Mouse (Mus musculus) limb, embryonic 15.5 days (tissue): ENCODE measurements around the gene Arhgap11a. TPM values are rescaled to one million over a fixed set of nuclear protein-coding genes. Genes with fewer than 3 reads are reported as not detected.

Experiments
- ATAC-seq: fragments of 200-750 bp; cut with Nextera tagmentation; 2 replicates; pipeline ENCODE4 v1.8.0; 2017; ENCODE audit warnings: low read depth, moderate TSS enrichment; ENCODE audit not compliant: insufficient number of reproducible peaks, low FRiP score, low TSS enrichment
- H3K27ac ChIP-seq: fragments of 300-500 bp; sonication (generic); 2 replicates; pipeline ENCODE4 v1.5.1; 2015; ENCODE audit warnings: moderate library complexity, mild to moderate bottlenecking, inconsistent platforms
- H3K27me3 ChIP-seq: fragments of 300-500 bp; sonication (generic); 2 replicates; pipeline ENCODE4 v1.6.1; 2015; ENCODE audit warnings: inconsistent platforms
- H3K36me3 ChIP-seq: fragments of 300-500 bp; sonication (generic); 2 replicates; pipeline ENCODE4 v1.6.1; 2015; ENCODE audit warnings: inconsistent platforms
- H3K4me1 ChIP-seq: fragments of 300-500 bp; sonication (generic); 2 replicates; pipeline ENCODE4 v1.6.1; 2015; ENCODE audit warnings: inconsistent platforms
- H3K4me2 ChIP-seq: fragments of 300-500 bp; sonication (generic); 2 replicates; pipeline ENCODE4 v1.6.1; 2015; ENCODE audit warnings: mild to moderate bottlenecking, inconsistent platforms
- H3K4me3 ChIP-seq: fragments of 300-500 bp; sonication (generic); 2 replicates; pipeline ENCODE4 v1.5.1; 2015; ENCODE audit warnings: mild to moderate bottlenecking, inconsistent platforms
- H3K9ac ChIP-seq: fragments of 300-500 bp; sonication (generic); 2 replicates; pipeline ENCODE4 v1.6.1; 2015; ENCODE audit warnings: inconsistent platforms
- H3K9me3 ChIP-seq: fragments of 300-500 bp; sonication (generic); 2 replicates; pipeline ENCODE4 v1.6.1; 2016; ENCODE audit warnings: inconsistent platforms
- WGBS: fragments of 180-500 bp; shearing (Covaris S2); methylation state at CpG from one replicate; pipeline ENCODE4 v1.1.7; 2015; 5-methylcytosine and 5-hydroxymethylcytosine counted together
- polyA plus RNA-seq: library from polyadenylated mRNA; unstranded; fragments of >200 nt; fragmentation: Nextera tagmentation; extraction: Ambion mirVana; gene quantifications from 2 replicates; pipeline ENCODE4 v1.2.1, GENCODE M21; 2015

Arhgap11a gene
- 19.0 and 20.1 TPM in 2 replicates for polyA plus RNA-seq

DNA sequence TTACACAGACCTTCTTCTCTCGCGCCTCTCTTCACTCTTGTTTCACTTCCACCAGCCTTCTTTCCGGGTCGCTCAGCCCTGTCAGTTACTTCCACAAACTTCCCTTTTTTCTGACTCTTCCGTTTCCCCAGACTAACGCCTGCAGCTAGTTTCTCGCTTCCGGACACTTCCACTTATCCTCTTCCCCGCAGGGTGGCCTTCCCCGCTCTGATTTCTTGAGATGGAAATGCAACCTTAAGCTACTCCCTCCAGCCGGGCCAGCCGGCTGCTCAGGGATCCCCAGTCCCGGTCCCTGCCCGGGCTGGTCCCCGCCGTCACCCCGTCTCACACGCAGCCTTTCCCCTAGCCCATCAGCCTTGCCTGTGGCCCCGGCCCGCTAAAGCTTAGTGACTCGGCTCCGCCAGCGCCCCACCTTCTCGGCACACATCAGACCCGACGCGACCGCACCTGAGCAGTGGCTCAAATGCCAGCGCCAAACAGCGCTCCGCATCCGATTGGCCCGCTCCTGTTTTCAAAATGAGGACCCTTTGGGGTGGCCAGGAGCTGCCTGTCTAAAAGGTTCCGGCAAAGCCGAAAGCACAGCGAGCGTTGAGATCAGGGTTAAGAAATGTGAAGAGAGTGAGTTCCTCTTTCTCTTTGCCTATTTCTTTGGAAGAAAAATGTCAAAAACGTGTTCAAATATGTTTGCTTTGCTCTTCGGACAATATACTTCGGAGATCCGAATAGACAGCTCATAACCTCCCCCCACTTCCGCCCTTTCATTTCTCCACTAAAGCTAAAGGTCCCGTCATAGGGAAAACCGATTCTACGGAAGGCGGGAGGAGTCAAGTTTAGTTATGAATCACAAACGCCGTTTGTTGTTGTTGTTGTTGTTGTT, at the start of gene Arhgap11a:
Arhgap11a (minus strand) TSS at position 417 of the 877 bp plus-strand sequence.
- H3K4me1 ChIP-seq = peaks cover 23% of the 10 kb centered on the region
- under 1% methylated on average over 48 of the region's 48 CpGs for WGBS
- H3K4me3 ChIP-seq = peak within 1 kb of the TSS; percentile 76
- peak within 1 kb of the TSS; percentile 78 for H3K4me2 ChIP-seq
- peaks cover 15% of the 10 kb centered on the region for H3K36me3 ChIP-seq
- peak within 1 kb of the TSS; percentile 56 for H3K9ac ChIP-seq
- H3K27ac ChIP-seq = peak within 1 kb of the TSS; percentile 79
- H3K27me3 ChIP-seq = no peaks in the 10 kb centered on the region
- H3K9me3 ChIP-seq = no peaks in the 10 kb centered on the region
- ATAC-seq = peak; percentile 97

- no peak overlapping the region for H3K4me2 ChIP-seq
- H3K4me3 ChIP-seq = no peak overlapping the region
- WGBS = 79% methylated on average over 10 of the region's 12 CpGs
- no peaks in the 10 kb centered on the region for H3K27me3 ChIP-seq
- H3K9me3 ChIP-seq = no peaks in the 10 kb centered on the region
- H3K9ac ChIP-seq = no peak overlapping the region
- H3K4me1 ChIP-seq = no peaks in the 10 kb centered on the region
- no peaks in the 10 kb centered on the region for H3K36me3 ChIP-seq
- no peak overlapping the region for H3K27ac ChIP-seq
- ATAC-seq = no peak
Measured at GRCm38 (mm10) chr2:113893385-113894122, 45.1 kb upstream of the Arhgap11a start.

DNA sequence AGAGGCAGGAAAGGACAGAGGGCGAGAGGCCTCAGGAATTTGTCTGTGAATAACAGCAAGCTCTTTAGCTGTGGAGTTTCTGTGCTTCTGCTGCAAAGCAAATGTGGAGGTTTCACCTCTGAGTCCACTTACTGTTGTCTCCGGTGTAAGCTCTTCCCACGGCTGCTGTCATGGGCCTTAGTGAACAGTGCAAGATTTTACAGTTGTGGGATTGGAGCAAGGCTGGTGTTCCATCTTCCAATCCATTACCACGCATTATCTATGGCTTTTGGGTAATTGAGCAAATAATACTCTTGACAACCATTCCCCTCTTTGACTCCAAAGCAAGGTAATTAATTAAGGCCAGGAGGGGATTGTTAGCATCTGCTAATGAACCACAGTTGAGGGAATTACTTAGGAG, 38.7 kb upstream of the Arhgap11a start:
- H3K9me3 ChIP-seq = no peaks in the 10 kb centered on the region
- H3K27ac ChIP-seq = no peak overlapping the region
- H3K4me3 ChIP-seq = no peak overlapping the region
- H3K36me3 ChIP-seq = no peaks in the 10 kb centered on the region
- H3K9ac ChIP-seq = no peak overlapping the region
- no peaks in the 10 kb centered on the region for H3K27me3 ChIP-seq
- no peaks in the 10 kb centered on the region for H3K4me1 ChIP-seq
- no peak for ATAC-seq
- H3K4me2 ChIP-seq = no peak overlapping the region
- 78% methylated on average over 4 of the region's 4 CpGs for WGBS

DNA sequence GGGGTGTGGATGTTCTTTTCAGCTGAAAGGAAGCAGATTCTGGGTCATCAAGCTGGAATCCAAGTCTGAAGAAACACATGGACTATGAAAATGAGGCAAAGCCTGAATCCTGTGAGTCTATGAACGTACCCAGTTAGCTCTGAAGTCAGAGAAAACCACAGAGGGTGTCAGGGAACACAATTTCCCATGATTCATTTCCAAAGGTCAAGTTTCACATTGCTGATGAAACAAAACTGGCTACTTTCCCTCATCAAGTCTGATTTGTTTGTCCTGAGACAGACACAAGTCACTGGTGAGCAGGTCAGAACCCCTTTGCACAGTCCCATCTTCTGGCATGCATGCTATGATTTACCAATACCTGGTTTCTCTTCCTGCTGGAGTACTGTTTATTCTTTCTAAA, 37.6 kb upstream of the Arhgap11a start:
- H3K4me1 ChIP-seq = no peaks in the 10 kb centered on the region
- no peak overlapping the region for H3K27ac ChIP-seq
- no peaks in the 10 kb centered on the region for H3K27me3 ChIP-seq
- WGBS = 64% methylated on average over 1 of the region's 1 CpGs
- no peak overlapping the region for H3K4me3 ChIP-seq
- ATAC-seq = no peak
- H3K36me3 ChIP-seq = no peaks in the 10 kb centered on the region
- H3K9ac ChIP-seq = no peak overlapping the region
- H3K9me3 ChIP-seq = no peaks in the 10 kb centered on the region
- H3K4me2 ChIP-seq = no peak overlapping the region

DNA sequence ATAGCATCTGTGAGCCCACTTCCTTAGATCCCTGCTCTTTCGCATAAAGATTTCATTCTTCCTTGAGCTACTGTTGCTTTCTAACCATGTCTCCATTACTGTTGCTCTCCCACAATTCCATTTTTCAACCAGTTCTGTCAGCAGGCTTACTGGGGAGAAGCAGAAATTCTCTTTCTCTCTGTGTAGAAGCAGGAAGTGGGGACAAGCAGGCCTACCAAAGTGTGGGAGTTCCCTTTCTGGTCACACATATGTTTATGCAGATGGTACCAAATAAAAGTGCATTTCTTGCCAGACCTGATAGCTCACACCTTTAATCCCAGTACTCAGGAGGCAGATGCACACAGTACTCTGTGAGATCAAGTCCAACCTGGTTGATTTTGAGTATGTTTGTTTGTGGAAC, 21.7 kb upstream of the Arhgap11a start:
- no peak overlapping the region for H3K4me2 ChIP-seq
- H3K9ac ChIP-seq = no peak overlapping the region
- H3K9me3 ChIP-seq = no peaks in the 10 kb centered on the region
- H3K27ac ChIP-seq = no peak overlapping the region
- H3K4me3 ChIP-seq = no peak overlapping the region
- WGBS = 70% methylated on average over 1 of the region's 1 CpGs
- no peaks in the 10 kb centered on the region for H3K27me3 ChIP-seq
- no peaks in the 10 kb centered on the region for H3K36me3 ChIP-seq
- no peaks in the 10 kb centered on the region for H3K4me1 ChIP-seq
- ATAC-seq = no peak

DNA sequence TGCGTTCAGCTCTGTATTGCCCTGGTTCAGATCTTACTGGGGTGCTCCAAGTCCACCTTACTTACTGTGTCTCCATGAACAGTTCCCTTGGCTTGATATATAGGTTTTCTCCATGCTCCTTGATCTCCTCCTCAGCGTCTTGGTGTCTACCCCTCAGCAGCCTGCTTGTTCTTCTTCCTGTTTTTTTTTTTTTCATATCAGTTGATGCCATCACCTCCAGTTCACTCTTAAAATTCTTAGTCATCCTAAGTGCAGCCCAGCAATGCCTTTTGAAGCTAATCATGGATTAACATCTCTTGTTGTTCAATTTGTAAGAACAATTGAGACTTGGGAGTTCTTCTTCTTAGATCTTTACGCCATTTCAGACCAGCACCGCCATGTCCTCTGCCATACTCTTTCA, 19.9 kb upstream of the Arhgap11a start:
- no peaks in the 10 kb centered on the region for H3K4me1 ChIP-seq
- no peak overlapping the region for H3K9ac ChIP-seq
- H3K9me3 ChIP-seq = no peaks in the 10 kb centered on the region
- H3K4me3 ChIP-seq = no peak overlapping the region
- WGBS = 81% methylated on average over 4 of the region's 4 CpGs
- no peak overlapping the region for H3K27ac ChIP-seq
- no peaks in the 10 kb centered on the region for H3K36me3 ChIP-seq
- no peak overlapping the region for H3K4me2 ChIP-seq
- ATAC-seq = no peak
- no peaks in the 10 kb centered on the region for H3K27me3 ChIP-seq

GRCm38 (mm10) chr2:113866155-113866554, 17.7 kb upstream of the Arhgap11a start:
- H3K27ac ChIP-seq = no peak overlapping the region
- ATAC-seq = no peak
- H3K4me3 ChIP-seq = no peak overlapping the region
- no peaks in the 10 kb centered on the region for H3K27me3 ChIP-seq
- no peak overlapping the region for H3K9ac ChIP-seq
- H3K4me2 ChIP-seq = no peak overlapping the region
- no peaks in the 10 kb centered on the region for H3K4me1 ChIP-seq
- H3K9me3 ChIP-seq = no peaks in the 10 kb centered on the region
- 29% methylated on average over 2 of the region's 2 CpGs for WGBS
- H3K36me3 ChIP-seq = no peaks in the 10 kb centered on the region

DNA sequence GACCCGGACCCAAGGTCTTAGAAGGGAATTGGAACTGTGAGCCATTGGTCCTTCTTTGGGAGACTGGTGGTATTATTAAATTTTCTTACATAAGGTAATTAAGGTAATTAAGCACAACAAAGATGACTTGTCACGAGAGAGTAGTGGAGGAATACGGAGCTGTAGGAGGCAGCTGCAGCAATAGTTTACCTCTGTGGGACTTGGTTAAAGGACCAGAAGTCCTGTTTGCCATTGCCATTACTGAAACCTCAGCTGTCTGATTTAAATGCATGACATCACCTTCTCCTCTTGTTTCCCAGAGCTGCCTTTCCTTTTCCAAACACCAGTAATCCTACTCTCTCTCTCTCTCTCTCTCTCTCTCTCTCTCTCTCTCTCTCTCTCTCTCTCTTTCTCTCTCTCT, 680 bp upstream of the Arhgap11a start:
- Histone ChIP-seq H3K4me3 (peak overlapping the region; percentile 76), H3K27ac (peak overlapping the region; percentile 79), H3K27me3 (no peaks in the 10 kb centered on the region), H3K9ac (peak overlapping the region; percentile 56), H3K4me2 (peak overlapping the region; percentile 78), H3K4me1 (peaks cover 23% of the 10 kb centered on the region), H3K36me3 (peaks cover 9% of the 10 kb centered on the region; the same call in 1 of the 2 replicates), H3K9me3 (no peaks in the 10 kb centered on the region)
- ATAC-seq = 0 out of 2 replicates have a peak, but pooled peaks have one; percentile 8
- WGBS = 0% methylated on average over 3 of the region's 3 CpGs

DNA sequence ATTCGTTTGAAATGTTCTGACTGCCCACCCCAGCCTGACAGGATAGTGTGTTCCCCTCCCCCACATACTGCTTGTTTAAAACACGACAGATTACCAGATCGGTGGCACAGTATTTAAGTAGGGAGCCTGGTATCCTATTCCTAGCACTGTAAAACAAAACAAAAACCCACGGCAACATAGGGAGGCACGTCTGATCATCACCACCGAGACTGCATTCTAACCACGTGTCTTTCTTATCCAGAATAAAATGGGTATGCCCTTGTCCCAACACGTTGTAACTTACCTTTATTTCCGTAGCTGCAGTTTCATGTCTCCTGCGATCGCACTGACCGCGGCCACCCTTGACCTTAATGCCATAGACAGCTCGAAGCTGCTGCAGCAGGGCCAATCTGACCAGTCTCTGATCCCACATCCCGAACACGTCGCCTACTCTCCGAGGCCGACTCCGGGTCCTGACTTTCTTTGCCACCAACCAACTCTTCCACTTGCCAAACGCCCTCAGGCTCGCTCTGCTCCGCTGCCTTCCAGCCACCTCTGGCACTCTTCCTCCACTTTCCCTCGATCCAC, 700 bp downstream of the Arhgap11a start:
- Histone ChIP-seq H3K9me3 (no peaks in the 10 kb centered on the region), H3K4me2 (peak overlapping the region; percentile 78), H3K4me1 (peaks cover 23% of the 10 kb centered on the region), H3K9ac (peak overlapping the region; percentile 56), H3K27me3 (no peaks in the 10 kb centered on the region), H3K36me3 (peaks cover 19% of the 10 kb centered on the region), H3K27ac (0 out of 2 replicates have a peak overlapping the region, but pooled peaks have one; percentile 79), H3K4me3 (peak overlapping the region; percentile 76)
- WGBS = under 1% methylated on average over 24 of the region's 24 CpGs
- ATAC-seq = no peak

DNA sequence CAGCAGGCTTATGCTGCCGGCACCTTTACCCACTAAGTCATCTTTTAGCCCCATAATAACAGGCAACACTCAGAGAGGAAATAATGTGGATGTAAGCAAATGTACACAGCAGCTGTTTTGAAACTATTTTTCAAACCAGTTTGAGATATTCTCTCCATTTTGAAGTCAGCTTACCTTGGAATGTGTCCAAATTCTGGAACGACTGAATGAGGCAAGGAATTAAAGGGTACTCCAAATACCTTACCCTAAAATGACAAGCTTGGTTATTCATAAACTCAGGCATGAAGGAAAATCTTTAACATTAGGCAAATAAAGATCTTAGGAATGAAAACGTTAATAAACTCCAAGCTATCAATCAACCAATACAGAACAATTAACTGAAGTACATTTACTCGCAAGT, 3.4 kb downstream of the Arhgap11a start:
- Histone ChIP-seq H3K36me3 (peaks cover 32% of the 10 kb centered on the region), H3K9ac (no peak overlapping the region), H3K4me3 (no peak overlapping the region), H3K4me2 (no peak overlapping the region), H3K27ac (no peak overlapping the region), H3K9me3 (no peaks in the 10 kb centered on the region), H3K4me1 (peaks cover 23% of the 10 kb centered on the region), H3K27me3 (no peaks in the 10 kb centered on the region)
- ATAC-seq = no peak
- WGBS = 70% methylated on average over 4 of the region's 4 CpGs

DNA sequence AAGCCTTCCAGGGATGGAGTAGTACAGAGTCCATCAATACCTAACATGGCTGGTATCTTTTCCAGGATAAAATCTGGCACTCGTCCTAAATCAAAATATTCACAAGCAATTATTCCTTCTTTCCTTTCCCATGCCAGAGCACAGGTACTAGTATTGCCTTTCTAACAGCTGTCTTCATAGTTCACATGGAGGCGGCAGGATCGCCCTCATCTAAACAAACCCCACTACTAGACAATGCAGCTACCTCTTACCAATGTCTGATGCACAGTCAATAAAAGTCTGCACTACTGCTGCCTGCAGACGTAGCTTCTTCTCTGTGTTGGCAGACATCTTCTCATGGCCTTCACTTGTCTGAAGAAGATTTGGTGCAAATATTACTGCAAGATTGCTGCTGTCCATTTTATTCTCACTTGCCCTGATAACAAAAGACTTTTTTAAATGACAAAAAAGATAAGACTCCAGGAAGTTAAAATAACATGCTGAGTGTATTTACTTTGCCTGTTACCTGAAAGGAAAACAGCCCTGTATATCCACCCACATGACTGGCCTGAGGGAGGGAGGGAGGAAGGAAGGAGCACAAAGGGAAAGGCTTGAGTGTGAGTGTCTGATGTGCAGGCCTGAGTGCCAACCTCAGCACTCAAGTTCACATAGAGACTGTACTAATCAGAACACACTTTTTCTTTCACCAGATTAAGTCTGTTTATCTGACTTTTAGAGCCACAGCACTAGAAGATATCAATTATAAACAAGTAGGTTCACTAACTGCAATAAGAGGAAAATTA, 6.6 kb downstream of the Arhgap11a start:
- no peaks in the 10 kb centered on the region for H3K9me3 ChIP-seq
- ATAC-seq = no peak
- no peaks in the 10 kb centered on the region for H3K27me3 ChIP-seq
- peaks cover 7% of the 10 kb centered on the region for H3K4me1 ChIP-seq
- no peak overlapping the region for H3K9ac ChIP-seq
- no peak overlapping the region for H3K27ac ChIP-seq
- no peak overlapping the region for H3K4me2 ChIP-seq
- H3K4me3 ChIP-seq = no peak overlapping the region
- peaks cover 40% of the 10 kb centered on the region for H3K36me3 ChIP-seq
- WGBS = 93% methylated on average over 4 of the region's 4 CpGs
